Mouse (Mus musculus) brain, adult 2 months (tissue): ENCODE results near the gene Arf6.
"Not testable (repeated sequence)": the region's sequence is repeated elsewhere in the genome, so short reads cannot be mapped to it uniquely, and the experiment has no call there.

Experiments used
- DNase-seq: peaks from one replicate; pipeline ENCODE4 v3.0.0; 2011; ENCODE audit warnings: low read depth, low spot score

The Arf6 gene

GRCm38 (mm10) chr12:69371854-69372671 is at the start of gene Arf6, which contains the start of gene Gm9887:
Gene Arf6 (plus strand): TSS chr12:69372150.
Gene Gm9887 (minus strand): TSS chr12:69372458.
- peak; percentile 98 for DNase-seq

GRCm38 (mm10) chr12:69331187-69331586 is 40.8 kb upstream of the Arf6 start:
- DNase-seq, result no peak

- no peak for DNase-seq
Measured at GRCm38 (mm10) chr12:69332147-69332546, 39.8 kb upstream of the Arf6 start.

GRCm38 (mm10) chr12:69333547-69333946 is 38.4 kb upstream of the Arf6 start:
- peak; percentile 43 for DNase-seq

GRCm38 (mm10) chr12:69349928-69350327 is 22.0 kb upstream of the Arf6 start:
- DNase-seq, result no peak

GRCm38 (mm10) chr12:69351685-69352084 is 20.3 kb upstream of the Arf6 start:
- DNase-seq, result no peak

GRCm38 (mm10) chr12:69356546-69357299 is 15.2 kb upstream of the Arf6 start, which contains the start of gene Nemf:
Gene Nemf (minus strand): TSS chr12:69357165.
- peak; percentile 98 for DNase-seq

- DNase-seq, result no peak
Measured at GRCm38 (mm10) chr12:69357300-69357646, 14.7 kb upstream of the Arf6 start.

GRCm38 (mm10) chr12:69360655-69360996 is 11.3 kb upstream of the Arf6 start:
- DNase-seq, result peak; percentile 80

- peak; percentile 99 for DNase-seq
Measured at GRCm38 (mm10) chr12:69360997-69361899, 10.7 kb upstream of the Arf6 start.

- DNase-seq, result no peak
Measured at GRCm38 (mm10) chr12:69361919-69362318, 10.0 kb upstream of the Arf6 start.

- DNase-seq, result no peak
Measured at GRCm38 (mm10) chr12:69362388-69362787, 9.6 kb upstream of the Arf6 start.

- DNase-seq, result not testable (repeated sequence)
Measured at GRCm38 (mm10) chr12:69363110-69363509, 8.8 kb upstream of the Arf6 start.

- peak; percentile 80 for DNase-seq
Measured at GRCm38 (mm10) chr12:69363899-69364762, 7.8 kb upstream of the Arf6 start.

GRCm38 (mm10) chr12:69365757-69366156 is 6.2 kb upstream of the Arf6 start:
- no peak for DNase-seq

- no peak for DNase-seq
Measured at GRCm38 (mm10) chr12:69366424-69366823, 5.5 kb upstream of the Arf6 start.

GRCm38 (mm10) chr12:69367557-69367956 is 4.4 kb upstream of the Arf6 start:
- DNase-seq, result no peak

GRCm38 (mm10) chr12:69370936-69371335 is 1.0 kb upstream of the Arf6 start:
- no peak for DNase-seq

GRCm38 (mm10) chr12:69371421-69371853 is 513 bp upstream of the Arf6 start:
- peak; percentile 83 for DNase-seq

- DNase-seq, result no peak
Measured at GRCm38 (mm10) chr12:69372731-69373331, 881 bp downstream of the Arf6 start.
